Mouse (Mus musculus): ENCODE measurements around the gene Pelp1.

Pelp1 gene

DNA sequence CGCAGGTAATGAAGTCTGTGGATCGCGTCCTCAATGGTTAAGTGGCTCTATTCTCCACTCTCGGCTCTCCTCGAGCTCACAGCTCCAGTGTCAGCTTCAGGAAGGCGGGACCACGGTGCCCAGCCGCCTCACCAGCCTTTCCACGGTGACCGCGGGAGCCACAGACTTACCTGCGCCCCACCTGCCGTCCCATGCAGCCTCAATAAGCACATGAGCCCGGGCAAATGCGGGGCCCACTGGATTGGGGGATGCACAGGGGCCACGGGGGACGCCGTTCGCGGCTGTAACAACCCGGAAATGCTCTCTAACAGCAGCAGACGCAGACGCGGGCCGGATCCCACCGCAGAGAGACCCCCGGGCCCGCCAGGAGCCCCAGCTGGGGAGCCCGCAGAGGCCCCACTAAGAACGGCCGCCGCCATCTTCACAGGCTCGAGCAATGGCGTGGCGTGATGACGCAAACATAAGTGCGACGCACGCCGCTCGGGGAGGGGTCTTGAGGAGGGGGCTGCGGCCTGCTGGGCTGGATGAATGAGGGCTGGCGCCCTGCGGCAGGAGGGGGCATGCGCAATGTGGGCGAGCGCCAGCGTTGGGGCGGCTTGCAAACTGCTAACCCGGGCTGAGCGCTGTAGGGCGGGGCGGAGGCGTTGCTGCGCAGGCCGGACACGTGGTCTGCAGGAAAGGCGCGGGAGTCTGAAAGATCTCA is at the start of gene Pelp1:
TSS of gene Pelp1 (minus strand) at position 438 of the 703 bp plus-strand sequence.
- under 1% methylated on average over 59 of the region's 59 CpGs for whole genome bisulfite sequencing

DNA sequence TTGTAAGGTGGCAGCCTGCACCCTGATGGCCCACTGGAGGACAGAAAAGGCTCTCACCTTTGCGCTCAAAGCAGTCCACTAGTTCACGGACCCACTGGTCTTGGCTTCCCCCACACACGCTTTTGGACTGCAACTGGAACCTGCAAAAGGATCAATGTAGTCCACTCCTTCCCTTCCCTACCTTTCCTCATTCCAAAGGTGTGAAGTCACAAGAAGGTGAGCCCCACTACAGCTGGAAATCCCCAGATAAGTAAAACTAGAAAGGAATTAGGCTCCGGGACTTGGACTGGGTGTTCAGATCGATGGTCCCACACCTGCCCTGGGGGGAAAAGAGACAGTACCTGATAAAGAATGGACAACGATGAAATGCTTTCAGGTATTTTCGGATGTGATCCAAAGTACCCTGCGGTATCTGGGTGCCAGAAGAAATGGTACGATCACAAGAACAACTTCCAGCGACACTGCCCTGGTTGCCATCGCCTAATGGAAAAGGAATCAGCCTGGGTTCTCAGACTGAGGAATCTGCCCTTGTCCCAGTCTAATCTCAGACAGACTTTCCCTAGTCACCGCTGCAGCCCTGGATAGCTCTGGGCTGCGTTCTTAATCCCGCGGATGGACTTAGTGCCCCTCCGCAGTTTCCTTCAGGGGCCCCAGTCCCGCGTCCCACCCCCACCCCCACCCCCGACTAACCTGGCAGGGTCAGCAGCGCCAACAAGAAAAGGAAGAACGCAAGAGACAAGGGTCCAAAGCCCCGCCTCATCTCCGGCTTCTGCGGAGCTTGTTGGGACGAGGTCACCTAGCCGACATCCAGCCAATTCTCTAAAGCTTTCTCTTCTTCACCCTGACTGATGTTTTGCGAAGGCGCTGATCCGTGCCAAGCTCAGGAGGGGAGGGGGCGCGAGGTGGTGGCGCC is 49.1 kb upstream of the Pelp1 start, which contains the start of gene Zmynd15:
TSS of gene Zmynd15 (plus strand) at position 746 of the 913 bp plus-strand sequence.
- WGBS: 20% methylated on average over 32 of the region's 32 CpGs

DNA sequence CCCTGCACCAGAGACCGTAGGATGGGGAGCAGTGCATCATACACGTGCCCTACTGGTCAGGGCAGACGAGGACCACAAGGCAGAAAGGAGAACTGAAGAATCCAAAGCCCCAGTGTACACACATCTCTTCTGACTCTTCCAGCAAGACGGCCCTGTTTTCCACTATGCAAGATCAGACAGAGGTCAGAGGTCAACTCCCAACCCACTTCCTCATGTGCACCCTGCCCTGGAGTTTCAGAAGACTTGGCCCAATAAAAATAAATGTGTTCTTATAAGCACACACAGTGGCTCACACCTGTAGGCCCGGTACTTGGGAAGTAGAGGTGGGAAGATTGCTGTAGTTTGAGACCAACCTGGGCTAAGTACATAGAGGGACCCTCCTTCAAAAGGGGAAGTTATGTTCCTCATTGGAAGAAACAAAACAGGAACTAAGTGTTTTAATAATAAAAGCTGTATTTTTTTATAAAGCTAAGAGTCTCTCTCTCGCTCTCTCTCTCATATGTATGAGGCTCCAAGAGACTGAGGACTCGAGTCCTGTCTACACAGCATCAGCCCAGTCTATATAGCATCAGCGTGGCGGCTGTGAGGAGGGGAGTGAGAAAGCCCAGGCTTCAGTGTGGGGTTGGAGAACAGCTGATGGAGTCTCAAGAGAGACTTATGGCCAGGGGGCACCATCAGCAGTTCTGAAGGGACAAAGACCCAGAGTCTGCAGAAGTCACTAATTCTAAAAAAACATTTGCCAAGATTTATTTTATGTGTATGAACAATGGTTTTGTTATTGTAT is 43.6 kb upstream of the Pelp1 start:
- 86% methylated on average over 9 of the region's 9 CpGs for WGBS

- WGBS: under 1% methylated on average over 46 of the region's 46 CpGs
Observed at GRCm38 (mm10) chr11:70451797-70452498, 42.1 kb upstream of the Pelp1 start, which contains the start of gene Med11. Med11 (plus strand) TSS chr11:70451919.

DNA sequence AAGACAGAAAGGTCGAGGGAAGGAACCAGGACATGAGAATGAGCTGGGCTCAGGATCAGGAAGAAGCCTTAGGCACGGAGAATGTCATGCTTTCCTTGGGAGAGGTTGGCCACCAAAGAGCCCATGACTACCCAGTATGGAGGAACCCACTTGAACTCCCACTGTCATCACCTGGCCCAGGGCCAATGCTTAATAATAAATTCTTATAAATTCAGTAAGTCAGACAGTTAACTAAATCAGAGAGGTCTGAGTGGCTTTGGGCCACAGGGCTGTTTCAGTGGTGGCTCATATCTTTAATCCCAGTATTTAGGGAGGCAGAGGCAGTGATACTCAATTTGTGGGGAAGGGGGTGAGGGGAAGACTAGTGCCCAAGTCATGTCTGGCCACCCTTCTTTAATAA is 41.1 kb upstream of the Pelp1 start:
- 82% methylated on average over 2 of the region's 2 CpGs for whole genome bisulfite sequencing

DNA sequence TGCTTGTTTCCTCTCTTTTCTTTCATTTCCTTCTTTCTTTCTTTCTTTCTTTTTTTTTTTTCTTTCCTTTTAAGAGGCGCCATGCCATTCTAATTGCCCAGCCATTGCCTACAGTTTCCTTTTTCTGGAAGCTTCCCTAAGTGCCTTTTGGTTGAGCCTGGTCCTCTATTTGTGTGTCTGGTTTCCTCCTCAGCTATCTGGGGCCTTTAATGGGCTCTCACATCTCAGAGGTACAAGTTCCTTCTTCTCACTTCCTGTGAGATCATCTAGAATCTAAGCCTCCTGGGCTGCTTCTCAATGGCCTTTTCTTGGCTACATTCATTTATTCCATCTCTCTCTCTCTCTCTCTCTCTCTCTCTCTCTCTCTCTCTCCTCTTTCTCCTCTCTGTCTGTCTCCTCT is 37.5 kb upstream of the Pelp1 start:
- 76% methylated on average over 1 of the region's 1 CpGs for WGBS

GRCm38 (mm10) chr11:70446756-70447155 is 36.9 kb upstream of the Pelp1 start:
- 53% methylated on average over 3 of the region's 3 CpGs for WGBS

- WGBS: 82% methylated on average over 6 of the region's 6 CpGs
Observed at GRCm38 (mm10) chr11:70444667-70445066, 34.8 kb upstream of the Pelp1 start.

GRCm38 (mm10) chr11:70443964-70444363 is 34.1 kb upstream of the Pelp1 start:
- WGBS: 84% methylated on average over 3 of the region's 3 CpGs

DNA sequence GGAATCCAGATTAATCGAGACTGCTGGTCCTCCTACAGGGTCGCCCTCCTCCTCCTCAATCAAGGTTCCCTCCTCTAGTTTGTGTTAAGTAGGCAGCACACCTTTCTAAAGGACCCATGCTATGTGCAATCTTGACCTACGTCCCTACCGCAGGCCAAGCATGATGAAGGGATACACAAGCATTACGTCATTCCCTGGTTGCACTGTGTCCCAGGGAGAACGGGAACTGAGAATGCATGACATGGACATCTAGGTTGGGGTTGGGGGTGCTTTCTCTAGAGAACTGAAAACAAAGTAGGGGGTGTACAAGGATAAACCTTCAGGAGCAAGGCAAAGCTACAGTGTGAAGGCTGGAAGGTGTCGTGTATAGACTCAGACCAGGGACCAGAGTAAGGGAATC is 32.1 kb upstream of the Pelp1 start:
- WGBS: 92% methylated on average over 7 of the region's 7 CpGs

DNA sequence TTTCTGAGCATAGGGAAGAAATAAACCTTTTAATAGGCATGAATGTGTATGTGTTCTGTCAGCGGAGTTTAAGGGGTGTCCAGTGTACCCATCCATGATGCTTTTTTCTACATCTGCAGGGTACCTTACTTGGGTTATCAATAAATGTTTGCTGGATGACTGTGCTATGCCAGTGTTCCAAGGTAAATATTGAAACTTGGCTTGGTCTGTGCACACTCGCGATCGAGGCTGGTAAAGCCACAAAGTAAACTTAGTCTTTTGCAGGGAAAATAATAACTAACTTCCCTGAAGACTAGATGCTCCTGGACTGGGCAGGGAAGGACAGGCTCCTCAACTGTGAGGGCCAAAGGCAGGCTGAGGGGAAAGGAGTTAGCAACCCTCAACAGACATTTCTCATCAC is 30.8 kb upstream of the Pelp1 start:
- WGBS: 93% methylated on average over 4 of the region's 4 CpGs

DNA sequence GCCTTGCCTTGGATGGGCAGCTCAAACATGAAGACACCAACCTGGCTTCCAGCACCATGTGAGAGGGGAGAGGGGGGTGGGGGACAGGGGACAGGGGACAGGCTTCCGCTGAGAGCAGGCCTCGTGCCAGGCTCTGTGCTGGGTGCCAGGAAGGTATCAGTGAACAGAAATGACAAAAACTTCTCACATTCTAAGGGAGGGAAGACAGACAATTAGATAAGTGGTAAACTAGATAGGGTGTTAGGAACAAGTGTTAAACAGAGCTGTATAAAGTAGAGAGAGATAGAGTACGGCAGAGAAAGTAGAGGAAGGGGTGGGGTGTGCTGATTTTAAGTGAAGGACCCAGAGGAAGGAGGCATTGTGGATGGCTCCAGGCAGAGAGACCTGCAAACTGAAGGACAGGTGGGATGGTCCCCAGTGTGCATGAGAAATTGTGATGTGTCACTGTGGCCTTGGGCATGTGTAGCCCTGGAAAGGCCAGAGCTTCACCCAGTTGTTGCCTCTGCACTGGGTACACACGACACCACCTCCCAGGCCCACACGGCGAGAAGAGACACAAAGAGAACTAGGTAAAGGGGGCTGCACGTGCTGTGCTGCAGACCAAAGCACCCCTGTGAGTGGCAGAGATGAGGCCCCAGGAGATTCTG is 29.0 kb upstream of the Pelp1 start:
- WGBS: 89% methylated on average over 7 of the region's 7 CpGs

GRCm38 (mm10) chr11:70437426-70437825 is 27.6 kb upstream of the Pelp1 start:
- 87% methylated on average over 6 of the region's 6 CpGs for WGBS

DNA sequence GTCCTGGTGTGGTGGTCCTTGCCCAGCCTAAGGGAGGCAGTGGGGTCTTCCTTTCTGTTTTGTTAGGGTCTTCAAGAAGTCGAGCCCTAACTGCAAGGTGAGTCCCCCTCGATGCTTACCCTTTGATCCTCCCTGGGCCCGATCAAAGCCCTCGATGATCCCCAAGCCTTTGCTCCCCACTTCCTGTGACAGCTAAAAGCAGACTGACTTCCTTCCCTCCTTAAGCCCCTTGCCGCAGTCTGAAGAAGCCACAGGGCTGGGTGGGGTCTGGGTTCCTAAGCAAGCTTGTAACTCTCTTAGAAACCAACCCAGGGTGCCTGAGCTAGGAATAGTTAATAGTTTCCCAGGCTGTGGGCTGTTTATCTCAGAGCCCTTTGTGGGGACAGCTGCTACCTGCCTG is 25.6 kb upstream of the Pelp1 start:
- WGBS: 89% methylated on average over 5 of the region's 5 CpGs

DNA sequence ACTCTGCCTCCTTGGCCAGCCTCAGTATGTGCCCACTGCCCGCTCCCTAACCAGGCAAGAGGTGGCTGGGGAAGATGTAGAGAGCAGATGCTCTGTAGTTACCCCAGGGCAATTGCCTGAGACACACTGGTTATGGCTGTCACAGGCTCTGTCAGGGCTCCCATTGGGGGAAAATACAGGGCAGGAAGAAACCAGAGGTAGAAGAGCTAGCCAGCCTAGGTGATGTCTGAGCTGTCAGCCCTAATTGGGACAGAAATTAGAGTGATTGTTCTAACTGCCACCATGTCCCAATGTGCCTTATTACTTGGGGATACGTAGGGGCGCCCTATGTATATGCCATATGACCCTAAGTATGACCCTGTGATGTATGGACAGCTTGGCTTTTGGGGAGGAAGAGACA is 24.1 kb upstream of the Pelp1 start:
- WGBS: 90% methylated on average over 3 of the region's 3 CpGs

- WGBS: 54% methylated on average over 1 of the region's 1 CpGs
Observed at GRCm38 (mm10) chr11:70433569-70433943, 23.7 kb upstream of the Pelp1 start.

GRCm38 (mm10) chr11:70432895-70433568 is 23.2 kb upstream of the Pelp1 start:
- 4% methylated on average over 15 of the region's 15 CpGs for WGBS

GRCm38 (mm10) chr11:70432048-70432894 is 22.4 kb upstream of the Pelp1 start, which contains the start of gene Arrb2:
Arrb2 (plus strand) TSS chr11:70432635.
- 1% methylated on average over 71 of the region's 75 CpGs for WGBS

- WGBS: 27% methylated on average over 5 of the region's 5 CpGs
Observed at GRCm38 (mm10) chr11:70431574-70431973, 21.7 kb upstream of the Pelp1 start.

Measured in cerebral cortex, adult 2 months (tissue).